Mouse (Mus musculus) cortical plate, adult 2 months (tissue): ENCODE measurements at regions not wholly inside any gene's neighbourhood (a gene's known extent, or its start where the extent isn't known, plus 50 kb on each side); places are given as distances from the start of the nearest gene placed in this dataset.

Experiments used
- CTCF ChIP-seq: fragments of 200-500 bp; IDR thresholded peaks from 2 replicates; pipeline ENCODE4 v1.5.1; 2011; ENCODE audit warnings: mild to moderate bottlenecking, control low read depth, low read length; ENCODE audit not compliant: insufficient read depth; ENCODE audit errors: extremely low read depth
- POLR2A ChIP-seq: fragments of 200-500 bp; IDR thresholded peaks from 2 replicates; pipeline ENCODE4 v1.6.1; 2011; ENCODE audit warnings: mild to moderate bottlenecking, low read length, control low read depth; ENCODE audit not compliant: insufficient read depth; ENCODE audit errors: extremely low read depth

DNA sequence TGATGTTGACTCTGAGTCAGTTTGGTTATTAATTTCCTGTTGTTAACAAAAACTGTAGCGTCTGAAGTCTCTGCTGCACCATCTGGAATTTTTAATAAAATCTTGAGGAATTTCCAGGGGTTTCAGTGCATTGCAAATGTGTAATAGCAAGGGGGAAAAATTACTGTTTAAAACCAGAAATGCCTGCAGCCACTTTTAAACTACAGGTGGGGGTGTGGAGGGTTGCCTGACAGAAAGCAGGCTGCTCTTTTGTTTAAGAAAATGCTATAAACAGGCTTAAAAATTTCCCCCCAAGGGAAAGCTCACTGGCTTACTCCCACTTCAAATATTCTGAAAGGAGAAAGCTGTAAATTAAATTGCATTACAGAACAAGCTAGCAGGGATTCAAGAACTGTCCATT, 71.8 kb upstream of the Gjb5 start:
- TF ChIP-seq POLR2A (no peak), CTCF (no peak)
